Mouse (Mus musculus): ENCODE measurements around the gene Abtb2. TPM values are rescaled to one million over a fixed set of nuclear protein-coding genes. Genes with fewer than 3 reads are reported as not detected.
A peak's percentile ranks its signal among the peaks of the same experiment; 100 is the strongest.

The Abtb2 gene
- polyA plus RNA-seq, 1 experiment from 2014 or later, result 15.9 TPM

GRCm38 (mm10) chr2:103707056-103707776 is 141.1 kb downstream of the Abtb2 start:
- Histone ChIP-seq H3K27me3 (ENCODE audit: control insufficient read depth, insufficient read depth, low read length) (no peaks in the 10 kb centered on the region), H3K4me1 (replicated peaks; ENCODE audit: control insufficient read depth, insufficient read depth, low read length) (no peaks in the 10 kb centered on the region; the same call in 1 of the 2 replicates), H3K9me3 (ENCODE audit: control insufficient read depth, low read length) (no peaks in the 10 kb centered on the region), H3K4me3 (ENCODE audit: low read depth, low read length) (no peak overlapping the region), H3K27ac (ENCODE audit: low read depth, low read length) (no peak overlapping the region), H3K36me3 (ENCODE audit: control insufficient read depth, insufficient read depth, low read length) (no peaks in the 10 kb centered on the region; the same call in 1 of the 2 replicates), H3K4me2 (ENCODE audit: low read depth, low read length, severe bottlenecking) (no peak overlapping the region), H3K9ac (ENCODE audit: low read length) (no peak overlapping the region)
- 85% methylated on average over 6 of the region's 6 CpGs for WGBS
- ATAC-seq (replicated peaks; ENCODE audit: low FRiP score) (no peak), DNase-seq (ENCODE audit: low spot score) (no peak)

GRCm38 (mm10) chr2:103710849-103711248 is 144.7 kb downstream of the Abtb2 start:
- Histone ChIP-seq H3K27ac (ENCODE audit: low read depth, low read length) (no peak overlapping the region), H3K9me3 (ENCODE audit: control insufficient read depth, low read length) (no peaks in the 10 kb centered on the region), H3K4me2 (ENCODE audit: low read depth, low read length, severe bottlenecking) (no peak overlapping the region), H3K4me1 (replicated peaks; ENCODE audit: control insufficient read depth, insufficient read depth, low read length) (no peaks in the 10 kb centered on the region; the same call in 1 of the 2 replicates), H3K9ac (ENCODE audit: low read length) (no peak overlapping the region), H3K4me3 (ENCODE audit: low read depth, low read length) (no peak overlapping the region), H3K36me3 (ENCODE audit: control insufficient read depth, insufficient read depth, low read length) (no peaks in the 10 kb centered on the region; the same call in 1 of the 2 replicates), H3K27me3 (ENCODE audit: control insufficient read depth, insufficient read depth, low read length) (no peaks in the 10 kb centered on the region)
- 95% methylated on average over 7 of the region's 7 CpGs for WGBS
- ATAC-seq (replicated peaks; ENCODE audit: low FRiP score) (no peak), DNase-seq (ENCODE audit: low spot score) (no peak)

GRCm38 (mm10) chr2:103713831-103714230 is 147.7 kb downstream of the Abtb2 start:
- no peaks in the 10 kb centered on the region for H3K27me3 ChIP-seq (ENCODE audit: control insufficient read depth, insufficient read depth, low read length)
- H3K9me3 ChIP-seq (ENCODE audit: control insufficient read depth, low read length), result no peaks in the 10 kb centered on the region
- no peak for DNase-seq (ENCODE audit: low spot score)
- no peak overlapping the region for H3K27ac ChIP-seq (ENCODE audit: low read depth, low read length)
- WGBS, result 95% methylated on average over 7 of the region's 7 CpGs
- H3K9ac ChIP-seq (ENCODE audit: low read length), result no peak overlapping the region
- peaks cover 2% of the 10 kb centered on the region; the same call in 1 of the 2 replicates for H3K36me3 ChIP-seq (ENCODE audit: control insufficient read depth, insufficient read depth, low read length)
- ATAC-seq (replicated peaks; ENCODE audit: low FRiP score), result no peak
- H3K4me2 ChIP-seq (ENCODE audit: low read depth, low read length, severe bottlenecking), result no peak overlapping the region
- no peak overlapping the region for H3K4me3 ChIP-seq (ENCODE audit: low read depth, low read length)
- H3K4me1 ChIP-seq (replicated peaks; ENCODE audit: control insufficient read depth, insufficient read depth, low read length), result no peaks in the 10 kb centered on the region

- Histone ChIP-seq H3K4me3 (ENCODE audit: low read depth, low read length) (no peak overlapping the region), H3K4me2 (ENCODE audit: low read depth, low read length, severe bottlenecking) (no peak overlapping the region), H3K36me3 (ENCODE audit: control insufficient read depth, insufficient read depth, low read length) (peaks cover 2% of the 10 kb centered on the region; the same call in 1 of the 2 replicates), H3K27ac (ENCODE audit: low read depth, low read length) (no peak overlapping the region), H3K27me3 (ENCODE audit: control insufficient read depth, insufficient read depth, low read length) (no peaks in the 10 kb centered on the region), H3K9me3 (ENCODE audit: control insufficient read depth, low read length) (no peaks in the 10 kb centered on the region), H3K9ac (ENCODE audit: low read length) (no peak overlapping the region), H3K4me1 (replicated peaks; ENCODE audit: control insufficient read depth, insufficient read depth, low read length) (no peaks in the 10 kb centered on the region)
- ATAC-seq (replicated peaks; ENCODE audit: low FRiP score), result no peak
- WGBS, result 69% methylated on average over 4 of the region's 4 CpGs
- no peak for DNase-seq (ENCODE audit: low spot score)
These were observed 148.3 kb downstream of the Abtb2 start for GRCm38 (mm10) chr2:103714412-103714811.

GRCm38 (mm10) chr2:103718594-103719291 is 152.6 kb downstream of the Abtb2 start:
- H3K36me3 ChIP-seq (ENCODE audit: control insufficient read depth, insufficient read depth, low read length), result peaks cover 2% of the 10 kb centered on the region; the same call in 1 of the 2 replicates
- H3K27me3 ChIP-seq (ENCODE audit: control insufficient read depth, insufficient read depth, low read length), result no peaks in the 10 kb centered on the region
- WGBS, result 60% methylated on average over 8 of the region's 8 CpGs

GRCm38 (mm10) chr2:103719292-103719646 is 153.2 kb downstream of the Abtb2 start:
- WGBS, result 96% methylated on average over 7 of the region's 7 CpGs
- Histone ChIP-seq H3K27ac (ENCODE audit: low read depth, low read length) (no peak overlapping the region), H3K4me3 (ENCODE audit: low read depth, low read length) (no peak overlapping the region), H3K4me2 (ENCODE audit: low read depth, low read length, severe bottlenecking) (no peak overlapping the region), H3K9me3 (ENCODE audit: control insufficient read depth, low read length) (no peaks in the 10 kb centered on the region), H3K36me3 (ENCODE audit: control insufficient read depth, insufficient read depth, low read length) (peaks cover 2% of the 10 kb centered on the region; the same call in 1 of the 2 replicates), H3K27me3 (ENCODE audit: control insufficient read depth, insufficient read depth, low read length) (no peaks in the 10 kb centered on the region), H3K4me1 (replicated peaks; ENCODE audit: control insufficient read depth, insufficient read depth, low read length) (no peaks in the 10 kb centered on the region), H3K9ac (ENCODE audit: low read length) (no peak overlapping the region)
- no peak for ATAC-seq (replicated peaks; ENCODE audit: low FRiP score)
- DNase-seq (ENCODE audit: low spot score), result no peak

More at GRCm38 (mm10) chr2:103718594-103719291, 152.6 kb downstream of the Abtb2 start:
- no peak overlapping the region for H3K4me2 ChIP-seq (ENCODE audit: low read depth, low read length, severe bottlenecking)
- H3K9ac ChIP-seq (ENCODE audit: low read length), result no peak overlapping the region
- no peaks in the 10 kb centered on the region for H3K9me3 ChIP-seq (ENCODE audit: control insufficient read depth, low read length)
- no peak overlapping the region for H3K27ac ChIP-seq (ENCODE audit: low read depth, low read length)
- DNase-seq (ENCODE audit: low spot score), result peak; percentile 83
- H3K4me3 ChIP-seq (ENCODE audit: low read depth, low read length), result no peak overlapping the region
- no peaks in the 10 kb centered on the region for H3K4me1 ChIP-seq (replicated peaks; ENCODE audit: control insufficient read depth, insufficient read depth, low read length)
- ATAC-seq (replicated peaks; ENCODE audit: low FRiP score), result peak; percentile 83

GRCm38 (mm10) chr2:103724521-103724920 is 158.4 kb downstream of the Abtb2 start:
- 94% methylated on average over 2 of the region's 2 CpGs for WGBS

GRCm38 (mm10) chr2:103728027-103728540 is 162.0 kb downstream of the Abtb2 start:
- no peak for DNase-seq (ENCODE audit: low spot score)
- no peak overlapping the region for H3K9ac ChIP-seq (ENCODE audit: low read length)
- no peak overlapping the region for H3K4me3 ChIP-seq (ENCODE audit: low read depth, low read length)
- 92% methylated on average over 12 of the region's 12 CpGs for WGBS
- H3K4me2 ChIP-seq (ENCODE audit: low read depth, low read length, severe bottlenecking), result no peak overlapping the region
- H3K27me3 ChIP-seq (ENCODE audit: control insufficient read depth, insufficient read depth, low read length), result no peaks in the 10 kb centered on the region
- H3K27ac ChIP-seq (ENCODE audit: low read depth, low read length), result no peak overlapping the region
- no peak for ATAC-seq (replicated peaks; ENCODE audit: low FRiP score)
- H3K9me3 ChIP-seq (ENCODE audit: control insufficient read depth, low read length), result no peaks in the 10 kb centered on the region
- H3K4me1 ChIP-seq (replicated peaks; ENCODE audit: control insufficient read depth, insufficient read depth, low read length), result no peaks in the 10 kb centered on the region
- H3K36me3 ChIP-seq (ENCODE audit: control insufficient read depth, insufficient read depth, low read length), result no peaks in the 10 kb centered on the region; the same call in 1 of the 2 replicates

More at GRCm38 (mm10) chr2:103724521-103724920, 158.4 kb downstream of the Abtb2 start:
- Histone ChIP-seq H3K27ac (ENCODE audit: low read depth, low read length) (no peak overlapping the region), H3K27me3 (ENCODE audit: control insufficient read depth, insufficient read depth, low read length) (no peaks in the 10 kb centered on the region), H3K4me1 (replicated peaks; ENCODE audit: control insufficient read depth, insufficient read depth, low read length) (no peaks in the 10 kb centered on the region), H3K9me3 (ENCODE audit: control insufficient read depth, low read length) (no peaks in the 10 kb centered on the region), H3K4me3 (ENCODE audit: low read depth, low read length) (no peak overlapping the region), H3K36me3 (ENCODE audit: control insufficient read depth, insufficient read depth, low read length) (no peaks in the 10 kb centered on the region; the same call in 1 of the 2 replicates), H3K4me2 (ENCODE audit: low read depth, low read length, severe bottlenecking) (no peak overlapping the region), H3K9ac (ENCODE audit: low read length) (no peak overlapping the region)
- DNase-seq (ENCODE audit: low spot score), result no peak
- no peak for ATAC-seq (replicated peaks; ENCODE audit: low FRiP score)

All from forebrain, embryonic 11.5 days (tissue).